Mouse (Mus musculus) lung, adult 2 months (tissue): ENCODE data around the gene Fzd7.

Experiments used
- CTCF ChIP-seq: fragments of 200-500 bp; IDR thresholded peaks from 2 replicates; pipeline ENCODE4 v1.5.1; 2011; ENCODE audit warnings: mild to moderate bottlenecking, low read length, control low read depth; ENCODE audit not compliant: insufficient read depth
- POLR2A ChIP-seq: fragments of 200-500 bp; IDR thresholded peaks from 2 replicates; pipeline ENCODE4 v1.6.1; 2011; ENCODE audit warnings: low read depth, mild to moderate bottlenecking, control low read depth, low read length, borderline replicate concordance; ENCODE audit errors: extremely low read depth

DNA sequence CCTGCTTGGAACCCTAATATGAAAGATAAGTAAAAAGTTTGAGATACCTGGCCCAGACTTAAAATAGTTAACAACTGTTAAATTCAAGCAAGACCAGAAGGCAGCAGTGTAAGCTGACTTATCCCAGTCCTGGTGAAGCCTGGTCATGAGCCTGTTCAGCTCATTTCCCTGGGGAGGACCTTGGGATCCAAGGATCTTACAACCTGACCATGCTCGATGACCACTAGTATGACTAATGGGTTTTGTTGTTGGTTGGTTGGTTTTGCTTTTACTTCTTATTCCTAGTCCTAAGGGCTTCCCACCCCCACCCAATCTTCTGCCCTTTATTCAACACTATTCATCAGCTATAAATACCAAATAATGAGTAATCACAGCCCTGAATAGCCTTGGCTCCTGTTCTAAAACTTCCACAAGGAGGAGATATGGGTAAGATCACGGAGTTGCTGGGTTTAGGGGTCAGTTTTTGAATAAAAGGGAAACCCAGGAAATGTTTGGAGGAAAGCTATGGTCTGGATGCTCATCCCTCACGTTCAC is 38.0 kb upstream of the Fzd7 start:
- TF ChIP-seq POLR2A (no peak), CTCF (no peak)
